Mouse (Mus musculus) Patski (cell line): Measurements from ENCODE around the gene Lrmda. TPM values are rescaled to one million over a fixed set of nuclear protein-coding genes. Genes with fewer than 3 reads are reported as not detected.

Source experiments
- ATAC-seq: fragments of 100-300 bp; one replicate; pipeline ENCODE4 v1.8.0; 2021
- CTCF ChIA-PET: fragments of 350-600 bp; sonication (Branson Sonifier 250); formaldehyde crosslinking; loops from one replicate; lab custom pipeline; 2022; ENCODE audit warnings: inconsistent platforms; lab: Charles Lee
- POLR2A ChIA-PET: fragments of 350-600 bp; sonication (Branson Sonifier 250); formaldehyde crosslinking; loops from one replicate; lab custom pipeline; 2022; ENCODE audit warnings: antibody characterized with exemption, inconsistent platforms; lab: Charles Lee
- DNase-seq: peaks from one replicate; pipeline ENCODE4 v3.0.0-alpha.2; 2011; ENCODE audit warnings: low read depth, low spot score
- H3K27me3 ChIP-seq: fragments of 371-371 bp; one replicate; pipeline ENCODE4 v1.5.1; 2021
- CTCF ChIP-seq: fragments of 100-300 bp; IDR thresholded peaks from one replicate; pipeline ENCODE4 v1.5.1; 2021
- in situ Hi-C: fragments of 300-500 bp; cut with MboI; formaldehyde crosslinking; loops from 3 replicates; pipeline ENCODE4 v1.11.1; 2018; ENCODE audit warnings: low pct_unique_long_range_greater_than_20kb, mixed read lengths
- polyA plus RNA-seq: library from polyadenylated mRNA; unstranded; gene quantifications from one replicate; pipeline ENCODE4 v1.2.3, GENCODE M21; 2021

Lrmda gene
- polyA plus RNA-seq, 1 experiment from 2014 or later: 0.26 TPM

DNA sequence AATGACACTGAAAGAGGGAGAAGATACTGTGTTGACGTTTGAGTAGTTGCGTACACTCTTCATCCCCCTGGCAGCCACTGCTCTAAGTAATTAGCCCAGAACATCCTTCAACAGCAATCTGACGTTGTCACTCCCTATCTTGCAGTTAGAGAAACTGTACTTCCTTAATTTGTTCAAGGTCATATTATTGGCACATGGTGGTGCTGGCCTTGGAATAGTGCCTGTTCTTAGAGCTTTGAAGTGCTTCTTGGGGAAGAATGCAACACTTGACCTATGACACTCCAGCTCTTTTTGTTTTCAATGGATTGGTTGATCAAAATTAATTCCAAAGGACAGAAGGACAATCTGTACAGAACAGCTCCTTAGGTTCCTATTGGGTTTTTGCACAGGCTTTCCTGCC, 514.0 kb downstream of the Lrmda start:
- no peak for DNase-seq
- no peak for ATAC-seq
- peaks cover 6% of the 10 kb centered on the region for H3K27me3 ChIP-seq
- ChIA-PET CTCF (interaction anchor here (0.8 kb wide), 1 partner anchor 17 kb away, joined by 3 read pairs; no protein-coding TSS in a partner anchor), POLR2A (interaction anchor here (0.6 kb wide), 1 partner anchor 165 kb away, joined by 3 read pairs; no protein-coding TSS in a partner anchor)
- in situ Hi-C loops: no loop called here
- no peak for TF ChIP-seq CTCF

GRCm38 (mm10) chr14:22545887-22546675, 526.6 kb downstream of the Lrmda start:
- H3K27me3 ChIP-seq: no peaks in the 10 kb centered on the region
- ATAC-seq: no peak
- ChIA-PET CTCF (no interaction called here), POLR2A (no interaction called here)
- in situ Hi-C loops: no loop called here
- DNase-seq: no peak
- TF ChIP-seq CTCF: no peak

DNA sequence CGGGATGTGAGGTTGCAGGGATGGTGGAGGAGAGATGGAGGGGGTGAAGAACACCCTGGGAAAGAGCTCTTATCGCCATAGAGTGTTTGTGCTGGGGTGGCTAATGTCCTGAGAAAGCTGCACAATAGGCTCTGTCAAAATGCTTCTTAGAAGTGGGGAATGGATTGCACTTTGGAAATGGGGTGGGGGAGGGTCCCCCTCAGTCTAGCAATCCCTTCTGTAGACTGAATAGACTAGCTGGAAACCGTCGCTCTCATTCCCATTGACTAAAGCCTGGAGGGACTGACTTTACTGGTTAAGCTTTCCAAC, 527.1 kb downstream of the Lrmda start:
- DNase-seq (no peak), ATAC-seq (no peak)
- POLR2A ChIA-PET: interaction anchor here (0.7 kb wide), 1 partner anchor 415 kb away, joined by 5 read pairs; no protein-coding TSS in a partner anchor
- TF ChIP-seq CTCF: no peak
- CTCF ChIA-PET: no interaction called here
- in situ Hi-C loops: no loop called here
- H3K27me3 ChIP-seq: no peaks in the 10 kb centered on the region

DNA sequence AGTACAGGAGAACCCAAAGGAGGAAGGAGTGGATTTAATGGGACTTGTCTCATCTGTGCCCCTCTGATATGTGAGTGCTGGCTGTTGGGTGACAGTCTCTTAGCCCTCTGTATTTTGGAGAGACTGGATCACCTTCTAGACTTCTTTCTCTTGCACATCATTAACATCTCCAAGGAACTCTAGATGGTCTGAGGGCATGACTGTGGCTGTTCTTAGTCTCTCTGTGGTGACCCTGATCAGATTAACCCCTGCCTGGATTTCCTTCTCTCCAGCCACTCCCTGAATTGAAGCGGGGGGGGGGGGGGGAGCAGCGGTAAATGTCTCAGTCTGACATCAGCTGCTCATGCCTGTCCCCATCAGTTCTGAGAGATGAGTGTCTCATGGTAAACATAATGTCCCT, 528.8 kb downstream of the Lrmda start:
- POLR2A ChIA-PET: no interaction called here

DNA sequence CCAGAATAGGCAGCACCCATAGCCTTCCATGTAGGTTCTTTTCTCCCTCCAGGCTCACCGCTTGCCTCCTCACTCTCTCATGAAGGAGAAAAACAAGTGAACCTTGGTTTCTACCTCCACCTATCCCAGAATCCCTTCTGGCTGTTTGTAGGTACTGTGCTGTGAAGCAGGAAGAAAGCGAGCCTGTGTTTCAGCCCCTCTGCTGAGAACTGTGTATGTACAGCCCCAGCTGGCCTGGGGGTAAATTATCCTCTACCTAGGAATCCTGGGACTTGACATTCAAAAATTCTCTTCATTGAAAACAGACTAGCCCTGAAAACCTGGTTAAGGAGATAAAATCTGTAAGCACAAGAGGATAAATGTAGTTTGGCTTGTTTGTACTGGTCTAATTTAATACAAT, 529.7 kb downstream of the Lrmda start:
- no peaks in the 10 kb centered on the region for H3K27me3 ChIP-seq
- ChIA-PET POLR2A (no interaction called here), CTCF (interaction anchor here (1.1 kb wide), 1 partner anchor 10 kb away, joined by 3 read pairs; no protein-coding TSS in a partner anchor)
- no peak for TF ChIP-seq CTCF
- in situ Hi-C loops: no loop called here
- DNase-seq (no peak), ATAC-seq (no peak)

More for the DNA sequence above, 528.8 kb downstream of the Lrmda start:
- ATAC-seq (no peak), DNase-seq (no peak)
- in situ Hi-C loops: no loop called here
- no peak for TF ChIP-seq CTCF
- CTCF ChIA-PET: no interaction called here
- H3K27me3 ChIP-seq: no peaks in the 10 kb centered on the region

GRCm38 (mm10) chr14:22552358-22552757, 532.8 kb downstream of the Lrmda start:
- ATAC-seq: no peak
- ChIA-PET POLR2A (no interaction called here), CTCF (no interaction called here)
- TF ChIP-seq CTCF: no peak
- H3K27me3 ChIP-seq: no peaks in the 10 kb centered on the region
- DNase-seq: no peak
- in situ Hi-C loops: no loop called here

DNA sequence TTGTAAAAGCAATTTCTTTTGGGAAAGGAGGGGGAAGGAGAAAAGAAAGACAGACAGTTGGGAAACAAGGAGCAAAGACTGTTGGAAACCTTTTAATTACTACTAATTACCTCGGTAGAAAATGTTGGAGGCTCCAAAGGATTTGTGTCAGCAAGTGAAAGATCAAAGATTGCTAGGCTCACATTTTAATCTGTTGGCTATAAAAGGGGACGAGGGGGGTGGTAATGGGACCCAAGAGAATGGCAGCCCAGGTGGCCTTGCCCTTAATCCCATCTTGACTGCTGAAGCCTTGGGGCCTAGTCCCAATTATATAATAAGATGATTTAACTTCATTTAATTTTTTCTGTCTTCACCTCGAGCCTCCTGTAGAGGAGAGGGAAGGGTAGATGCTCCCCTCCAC, 533.3 kb downstream of the Lrmda start:
- TF ChIP-seq CTCF: no peak
- POLR2A ChIA-PET: no interaction called here
- CTCF ChIA-PET: no interaction called here
- DNase-seq (no peak), ATAC-seq (no peak)
- in situ Hi-C loops: no loop called here
- no peaks in the 10 kb centered on the region for H3K27me3 ChIP-seq

DNA sequence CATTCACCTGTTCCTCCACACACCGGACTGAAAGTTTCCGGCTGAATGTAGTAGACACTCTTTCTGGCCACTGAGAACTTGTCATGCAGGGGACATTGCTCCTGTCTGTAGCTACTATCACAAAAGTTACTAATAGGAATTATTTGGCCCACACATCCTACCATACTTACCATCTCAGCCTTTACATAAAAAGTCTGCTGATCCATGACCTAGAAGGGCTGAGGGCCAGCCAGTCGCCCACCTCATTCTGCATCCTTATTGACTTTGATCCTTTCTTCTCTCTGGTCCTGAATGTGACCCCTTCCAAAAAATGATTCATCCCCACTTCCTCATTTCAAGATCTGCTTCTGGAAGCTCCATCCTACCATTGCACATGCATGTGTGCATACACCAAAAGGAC, 534.2 kb downstream of the Lrmda start:
- ATAC-seq (no peak), DNase-seq (no peak)
- ChIA-PET CTCF (no interaction called here), POLR2A (no interaction called here)
- in situ Hi-C loops: no loop called here
- no peak for TF ChIP-seq CTCF
- no peaks in the 10 kb centered on the region for H3K27me3 ChIP-seq

DNA sequence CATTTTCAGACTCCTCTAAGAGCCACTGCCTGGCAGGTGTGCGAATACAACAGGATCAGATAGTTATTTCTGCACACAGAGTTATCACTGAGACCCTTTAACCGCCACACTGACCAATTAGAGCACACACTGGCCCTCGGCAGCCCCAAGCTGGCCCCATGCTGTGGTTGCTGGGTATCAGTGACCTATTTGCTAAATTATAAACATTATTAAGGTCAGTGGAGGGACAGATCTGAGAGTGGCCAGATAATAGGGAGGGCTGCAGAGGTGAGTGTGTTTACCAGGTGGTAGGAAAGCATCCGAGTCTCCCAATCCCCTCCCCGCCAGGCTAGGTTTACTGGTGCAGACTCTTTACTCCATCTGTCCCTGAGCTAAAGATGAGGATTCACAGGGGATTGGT, 553.0 kb downstream of the Lrmda start:
- ATAC-seq (no peak), DNase-seq (no peak)
- ChIA-PET CTCF (no interaction called here), POLR2A (no interaction called here)
- no peak for TF ChIP-seq CTCF
- H3K27me3 ChIP-seq: no peaks in the 10 kb centered on the region
- in situ Hi-C loops: loop anchor here (5.0 kb wide), 1 partner anchor 575 kb away; no protein-coding TSS in a partner anchor

DNA sequence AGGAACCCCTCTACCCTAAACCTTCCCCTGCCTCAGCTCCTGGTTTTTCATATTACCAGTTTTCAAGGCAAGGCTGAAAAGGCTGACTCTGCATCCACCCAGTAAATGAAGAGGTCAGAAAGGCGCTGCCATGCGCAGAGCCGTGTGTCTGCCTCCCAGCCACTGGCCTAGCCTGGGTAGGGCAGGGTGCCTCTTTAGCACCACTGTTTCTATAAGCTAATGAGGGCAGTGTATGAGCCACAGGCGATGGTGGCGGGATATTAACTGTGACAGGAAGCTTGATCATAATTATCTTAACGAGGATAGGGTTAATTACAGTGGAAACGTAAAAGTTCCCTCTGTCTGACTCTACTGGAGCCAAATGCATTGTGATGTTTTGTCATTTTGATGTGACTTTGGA, 554.1 kb downstream of the Lrmda start:
- no peaks in the 10 kb centered on the region for H3K27me3 ChIP-seq
- DNase-seq (no peak), ATAC-seq (no peak)
- in situ Hi-C loops: loop anchor here (5.0 kb wide), 1 partner anchor 576 kb away; no protein-coding TSS in a partner anchor
- POLR2A ChIA-PET: no interaction called here
- TF ChIP-seq CTCF: no peak
- CTCF ChIA-PET: interaction anchor here (0.7 kb wide), 1 partner anchor 251 kb away, joined by 3 read pairs; no protein-coding TSS in a partner anchor

DNA sequence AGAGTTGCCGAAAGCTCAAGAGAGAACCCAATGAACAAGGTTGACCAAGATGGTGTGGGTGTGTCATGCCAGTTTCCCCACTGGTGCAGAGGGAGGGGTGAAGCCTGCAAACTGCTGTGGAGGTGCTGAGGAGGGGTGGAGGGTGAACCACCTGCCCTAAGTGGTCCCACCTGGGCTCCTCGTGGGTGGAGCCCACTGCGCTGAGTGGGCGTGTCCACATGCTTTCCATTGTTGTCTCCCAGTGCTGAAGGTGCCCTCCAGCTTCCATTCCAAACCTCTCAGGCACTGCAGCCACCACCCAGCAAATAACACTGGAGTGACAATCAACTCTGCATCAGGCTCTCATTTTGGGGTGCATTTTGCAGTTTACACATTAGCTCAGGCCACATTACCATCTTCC, 554.5 kb downstream of the Lrmda start:
- no peaks in the 10 kb centered on the region for H3K27me3 ChIP-seq
- DNase-seq: no peak

More for the DNA sequence above, 554.5 kb downstream of the Lrmda start:
- in situ Hi-C loops: loop anchor here (5.0 kb wide), 1 partner anchor 577 kb away; no protein-coding TSS in a partner anchor
- ChIA-PET CTCF (no interaction called here), POLR2A (no interaction called here)
- TF ChIP-seq CTCF: no peak
- no peak for ATAC-seq
